Mouse (Mus musculus): Measurements from ENCODE around the gene Rab5a. TPM values are rescaled to one million over a fixed set of nuclear protein-coding genes. Genes with fewer than 3 reads are reported as not detected.
A peak's percentile ranks its signal among the peaks of the same experiment; 100 is the strongest.
"Not testable (repeated sequence)": the region's sequence is repeated elsewhere in the genome, so short reads cannot be mapped to it uniquely, and the experiment has no call there.

Rab5a gene
- polyA plus RNA-seq, 1 experiment from 2014 or later: 114 TPM

- no peak overlapping the region for H3K9ac ChIP-seq (replicated peaks)
- H3K36me3 ChIP-seq: peaks cover 33% of the 10 kb centered on the region
- H3K9me3 ChIP-seq: no peaks in the 10 kb centered on the region
- H3K27ac ChIP-seq (replicated peaks): no peak overlapping the region
- WGBS: 94% methylated on average over 1 of the region's 1 CpGs
- no peaks in the 10 kb centered on the region for H3K27me3 ChIP-seq
- H3K4me1 ChIP-seq: no peaks in the 10 kb centered on the region
- H3K4me2 ChIP-seq (replicated peaks): no peak overlapping the region
- no peak overlapping the region for H3K4me3 ChIP-seq
- ATAC-seq (replicated peaks): no peak
Measured at GRCm38 (mm10) chr17:53489007-53489378, 10.0 kb downstream of the Rab5a start.

- Histone ChIP-seq H3K4me1 (no peaks in the 10 kb centered on the region), H3K4me2 (replicated peaks) (no peak overlapping the region), H3K36me3 (peaks cover 42% of the 10 kb centered on the region), H3K27me3 (no peaks in the 10 kb centered on the region), H3K9ac (replicated peaks) (no peak overlapping the region), H3K27ac (replicated peaks) (no peak overlapping the region), H3K9me3 (no peaks in the 10 kb centered on the region), H3K4me3 (no peak overlapping the region)
- WGBS: 96% methylated on average over 2 of the region's 2 CpGs
- no peak for ATAC-seq (replicated peaks)
Measured at GRCm38 (mm10) chr17:53502966-53503365, 23.9 kb downstream of the Rab5a start.

GRCm38 (mm10) chr17:53512311-53512951 lies 33.4 kb downstream of the Rab5a start:
- Histone ChIP-seq H3K27me3 (no peaks in the 10 kb centered on the region), H3K4me1 (peaks cover 3% of the 10 kb centered on the region; the same call in 1 of the 2 replicates), H3K36me3 (no peaks in the 10 kb centered on the region), H3K9me3 (no peaks in the 10 kb centered on the region), H3K4me2 (replicated peaks) (no peak overlapping the region), H3K9ac (replicated peaks) (no peak overlapping the region), H3K27ac (replicated peaks) (no peak overlapping the region), H3K4me3 (no peak overlapping the region)
- peak; percentile 65 for ATAC-seq (replicated peaks)
- 74% methylated on average over 2 of the region's 2 CpGs for WGBS

- no peak overlapping the region for H3K4me2 ChIP-seq (replicated peaks)
- H3K9ac ChIP-seq (replicated peaks): no peak overlapping the region
- no peaks in the 10 kb centered on the region for H3K4me1 ChIP-seq
- H3K4me3 ChIP-seq: no peak overlapping the region
- no peak overlapping the region for H3K27ac ChIP-seq (replicated peaks)
- no peaks in the 10 kb centered on the region for H3K9me3 ChIP-seq
- no peak for ATAC-seq (replicated peaks)
- H3K27me3 ChIP-seq: no peaks in the 10 kb centered on the region
- H3K36me3 ChIP-seq: no peaks in the 10 kb centered on the region
Measured at GRCm38 (mm10) chr17:53519364-53519763, 40.3 kb downstream of the Rab5a start.

GRCm38 (mm10) chr17:53520509-53520908 lies 41.5 kb downstream of the Rab5a start:
- no peaks in the 10 kb centered on the region for H3K36me3 ChIP-seq
- no peaks in the 10 kb centered on the region for H3K4me1 ChIP-seq
- H3K9ac ChIP-seq (replicated peaks): no peak overlapping the region
- H3K27me3 ChIP-seq: no peaks in the 10 kb centered on the region
- no peaks in the 10 kb centered on the region for H3K9me3 ChIP-seq
- no peak overlapping the region for H3K4me2 ChIP-seq (replicated peaks)
- no peak overlapping the region for H3K27ac ChIP-seq (replicated peaks)
- ATAC-seq (replicated peaks): no peak
- no peak overlapping the region for H3K4me3 ChIP-seq

- Histone ChIP-seq H3K9me3 (no peaks in the 10 kb centered on the region), H3K27me3 (no peaks in the 10 kb centered on the region), H3K4me3 (no peak overlapping the region), H3K9ac (replicated peaks) (no peak overlapping the region), H3K4me2 (replicated peaks) (no peak overlapping the region), H3K27ac (replicated peaks) (no peak overlapping the region), H3K4me1 (no peaks in the 10 kb centered on the region), H3K36me3 (no peaks in the 10 kb centered on the region)
- ATAC-seq (replicated peaks): no peak
- WGBS: 89% methylated on average over 2 of the region's 2 CpGs
Measured at GRCm38 (mm10) chr17:53528034-53528433, 49.0 kb downstream of the Rab5a start.

- Histone ChIP-seq H3K9me3 (no peaks in the 10 kb centered on the region), H3K4me1 (no peaks in the 10 kb centered on the region), H3K36me3 (no peaks in the 10 kb centered on the region), H3K9ac (replicated peaks) (no peak overlapping the region), H3K4me3 (no peak overlapping the region), H3K27ac (replicated peaks) (no peak overlapping the region), H3K4me2 (replicated peaks) (no peak overlapping the region), H3K27me3 (no peaks in the 10 kb centered on the region)
- ATAC-seq (replicated peaks): no peak
- 45% methylated on average over 2 of the region's 2 CpGs for WGBS
Measured at GRCm38 (mm10) chr17:53531160-53531559, 52.1 kb downstream of the Rab5a start.

- H3K27me3 ChIP-seq: no peaks in the 10 kb centered on the region
- H3K4me3 ChIP-seq: no peak overlapping the region
- H3K4me1 ChIP-seq: no peaks in the 10 kb centered on the region
- H3K36me3 ChIP-seq: no peaks in the 10 kb centered on the region
- no peak overlapping the region for H3K27ac ChIP-seq (replicated peaks)
- no peak overlapping the region for H3K9ac ChIP-seq (replicated peaks)
- no peaks in the 10 kb centered on the region for H3K9me3 ChIP-seq
- H3K4me2 ChIP-seq (replicated peaks): no peak overlapping the region
- ATAC-seq (replicated peaks): no peak
- WGBS: 77% methylated on average over 2 of the region's 2 CpGs
Measured at GRCm38 (mm10) chr17:53532425-53532824, 53.4 kb downstream of the Rab5a start.

GRCm38 (mm10) chr17:53539351-53539750 lies 60.3 kb downstream of the Rab5a start, which contains the start of gene Pp2d1:
TSS of gene Pp2d1 (minus strand) at chr17:53539451.
- ATAC-seq (replicated peaks); H3K9ac ChIP-seq (replicated peaks); H3K36me3 ChIP-seq; H3K4me2 ChIP-seq (replicated peaks); H3K27me3 ChIP-seq; H3K27ac ChIP-seq (replicated peaks); H3K4me1 ChIP-seq; H3K9me3 ChIP-seq; H3K4me3 ChIP-seq: not testable (repeated sequence)
- 87% methylated on average over 2 of the region's 2 CpGs for WGBS

GRCm38 (mm10) chr17:53542536-53542935 lies 63.5 kb downstream of the Rab5a start:
- Histone ChIP-seq H3K4me3 (no peak overlapping the region), H3K4me1 (no peaks in the 10 kb centered on the region), H3K9me3 (no peaks in the 10 kb centered on the region), H3K9ac (replicated peaks) (no peak overlapping the region), H3K27ac (replicated peaks) (no peak overlapping the region), H3K36me3 (no peaks in the 10 kb centered on the region), H3K27me3 (no peaks in the 10 kb centered on the region), H3K4me2 (replicated peaks) (no peak overlapping the region)
- 97% methylated on average over 4 of the region's 4 CpGs for WGBS
- ATAC-seq (replicated peaks): no peak

GRCm38 (mm10) chr17:53543591-53544324 lies 64.7 kb downstream of the Rab5a start:
- Histone ChIP-seq H3K36me3 (no peaks in the 10 kb centered on the region), H3K27me3 (no peaks in the 10 kb centered on the region), H3K4me3 (no peak overlapping the region), H3K9me3 (no peaks in the 10 kb centered on the region), H3K4me2 (replicated peaks) (no peak overlapping the region), H3K9ac (replicated peaks) (no peak overlapping the region), H3K27ac (replicated peaks) (no peak overlapping the region), H3K4me1 (no peaks in the 10 kb centered on the region)
- WGBS: 41% methylated on average over 9 of the region's 9 CpGs
- peak; percentile 55; the same call in 1 of the 2 replicates for ATAC-seq (replicated peaks)

GRCm38 (mm10) chr17:53551306-53552299 lies 72.6 kb downstream of the Rab5a start:
- Histone ChIP-seq H3K4me2 (replicated peaks) (no peak overlapping the region), H3K27ac (replicated peaks) (peak overlapping the region; percentile 80), H3K9ac (replicated peaks) (no peak overlapping the region), H3K36me3 (no peaks in the 10 kb centered on the region), H3K27me3 (no peaks in the 10 kb centered on the region), H3K4me1 (peaks cover 8% of the 10 kb centered on the region), H3K9me3 (no peaks in the 10 kb centered on the region), H3K4me3 (no peak overlapping the region)
- ATAC-seq (replicated peaks): peak; percentile 87
- 32% methylated on average over 8 of the region's 8 CpGs for WGBS
